Mouse (Mus musculus) activated CD4-positive, CD25-positive, alpha-beta regulatory T cell, adult 4 months (primary cell): Measurements from ENCODE around the gene Susd4. TPM values are rescaled to one million over a fixed set of nuclear protein-coding genes. Genes with fewer than 3 reads are reported as not detected.

Experiments
- ATAC-seq: one replicate; pipeline ENCODE4 v1.8.0; 2017
- polyA plus RNA-seq, 2 experiments: library from polyadenylated mRNA; unstranded; fragments of 100-300 nt; shearing (Covaris generic); gene quantifications; one replicate each; pipeline ENCODE4 v1.2.1; 2017

Susd4 gene
- under 1 TPM; 0.61 to 0.93 TPM for polyA plus RNA-seq

DNA sequence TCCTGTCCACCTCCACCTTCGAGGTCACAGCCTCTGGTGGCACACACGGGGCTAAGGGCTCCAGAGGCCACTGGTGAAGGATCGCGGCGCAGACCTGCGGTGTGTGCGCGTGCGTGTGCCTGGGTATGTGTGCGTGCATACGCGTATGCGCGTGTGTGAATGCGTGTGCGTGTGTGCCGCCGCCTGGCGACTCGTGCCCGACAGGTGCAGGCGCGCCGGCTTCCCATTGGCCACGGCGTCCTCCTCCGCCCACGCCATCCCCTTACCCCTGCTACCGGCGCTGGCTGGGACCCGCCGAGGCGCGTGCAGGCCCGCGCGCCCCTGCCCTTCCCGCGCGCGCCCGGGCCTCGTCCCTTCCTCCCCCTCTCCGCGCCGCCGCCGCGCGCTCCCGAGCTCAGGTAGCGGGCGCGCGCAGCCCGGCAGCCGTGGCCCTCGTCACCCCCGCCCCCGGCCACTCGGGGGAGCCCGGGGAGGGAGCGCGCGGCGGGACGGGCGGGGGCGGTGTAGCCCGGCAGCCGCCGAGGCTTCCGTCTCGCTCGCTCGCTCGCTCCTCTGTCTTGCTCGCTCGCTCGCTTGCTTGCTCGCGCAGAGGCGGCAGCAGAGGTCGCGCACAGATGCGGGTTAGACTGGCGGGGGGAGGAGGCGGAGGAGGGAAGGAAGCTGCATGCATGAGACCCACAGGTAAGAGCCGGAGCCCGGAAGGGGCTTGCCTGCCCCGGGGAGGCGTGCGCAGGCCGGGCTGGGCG is at the start of gene Susd4:
Gene Susd4 (plus strand): TSS at position 145 of the 746 bp plus-strand sequence.
- ATAC-seq, result peak; percentile 78

DNA sequence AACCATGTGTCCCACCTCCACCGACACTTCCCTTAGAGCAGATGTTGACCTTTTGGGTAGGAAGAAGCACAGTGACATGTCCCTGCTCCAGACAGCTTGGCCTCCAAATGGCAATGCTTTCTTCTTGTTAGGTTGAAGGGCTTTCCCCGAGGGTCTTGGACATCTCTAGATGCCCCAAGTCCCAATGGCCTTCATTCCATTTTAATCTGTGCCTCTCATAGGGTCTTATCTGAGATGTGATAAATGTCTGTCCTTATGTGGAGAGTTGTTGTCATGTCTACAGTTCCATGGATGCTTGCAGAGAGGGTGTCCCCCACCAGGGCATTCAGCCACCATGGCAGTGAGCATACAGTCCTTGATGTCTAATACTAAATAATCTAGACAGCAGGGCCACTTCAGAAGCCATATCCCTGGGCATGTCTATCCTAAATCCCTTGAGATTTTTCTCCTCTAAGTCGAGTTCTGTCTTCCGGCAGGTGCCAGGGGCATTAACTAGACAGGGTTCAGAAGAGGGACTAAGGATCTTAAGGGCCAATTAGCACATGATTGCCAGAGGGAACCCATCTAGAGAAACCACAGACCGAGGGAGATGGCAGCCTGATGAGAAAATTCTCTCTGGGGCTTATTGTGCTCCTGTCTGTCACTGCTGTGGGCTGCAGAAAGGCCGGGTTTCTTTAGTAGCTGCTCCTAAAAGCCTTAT is 49.3 kb upstream of the Susd4 start:
- no peak for ATAC-seq

DNA sequence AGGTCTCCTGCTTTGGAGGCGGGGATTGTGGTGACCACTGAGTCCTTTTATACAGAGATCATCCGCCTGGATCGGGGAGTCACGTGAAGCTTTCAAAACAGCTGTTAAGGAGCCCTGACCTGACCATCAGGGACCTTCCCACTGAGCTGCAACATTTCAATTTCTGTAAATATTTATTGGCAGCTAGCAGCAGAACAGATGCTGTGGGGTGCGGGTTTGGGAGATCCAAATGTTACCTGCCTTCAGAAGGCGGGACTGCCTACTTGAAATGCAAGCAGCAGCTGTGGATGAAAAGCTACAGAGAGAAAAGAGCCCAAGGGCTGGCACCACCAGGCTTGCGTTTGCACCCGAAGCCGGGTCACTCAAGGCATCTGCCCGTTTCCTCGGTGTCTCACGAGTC is 36.1 kb upstream of the Susd4 start:
- no peak for ATAC-seq

DNA sequence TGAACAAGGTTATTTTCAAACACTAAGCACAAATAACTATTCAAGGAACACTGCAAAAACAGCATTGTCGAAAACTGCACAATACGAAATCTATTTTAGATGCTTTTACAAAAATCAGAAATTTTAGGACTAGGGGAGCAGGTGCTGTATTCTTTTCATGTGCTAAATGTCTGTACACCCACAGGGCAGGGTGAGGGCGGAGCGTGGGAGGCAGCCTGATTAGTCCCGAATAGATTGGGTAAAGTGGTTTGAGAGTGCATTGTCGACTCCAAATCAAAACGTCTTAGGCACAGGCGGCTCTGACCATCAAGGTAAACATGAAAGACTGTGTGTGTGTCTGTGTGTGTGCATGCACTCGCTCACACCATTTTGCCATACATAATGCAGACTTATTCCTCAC is 34.7 kb upstream of the Susd4 start:
- ATAC-seq, result no peak

DNA sequence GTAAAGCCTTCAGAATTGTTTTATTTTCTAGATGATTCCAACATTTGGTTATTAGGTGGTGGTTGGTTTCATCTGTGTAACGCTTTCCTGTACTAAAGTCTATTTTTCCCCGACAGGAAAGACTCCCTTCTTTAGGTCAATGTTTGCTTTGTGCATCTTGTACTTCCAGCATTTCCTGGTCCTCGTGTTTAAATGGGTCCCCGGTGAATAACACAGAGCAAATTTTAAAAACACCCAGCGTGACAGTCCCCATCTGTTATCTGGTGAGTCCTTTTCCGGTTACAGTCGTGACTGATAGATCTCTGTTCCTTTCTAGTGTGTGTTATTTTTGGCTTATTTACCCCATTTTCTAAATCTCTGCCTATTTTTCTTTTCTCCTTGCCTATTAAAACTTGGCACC is 31.0 kb upstream of the Susd4 start:
- no peak for ATAC-seq

DNA sequence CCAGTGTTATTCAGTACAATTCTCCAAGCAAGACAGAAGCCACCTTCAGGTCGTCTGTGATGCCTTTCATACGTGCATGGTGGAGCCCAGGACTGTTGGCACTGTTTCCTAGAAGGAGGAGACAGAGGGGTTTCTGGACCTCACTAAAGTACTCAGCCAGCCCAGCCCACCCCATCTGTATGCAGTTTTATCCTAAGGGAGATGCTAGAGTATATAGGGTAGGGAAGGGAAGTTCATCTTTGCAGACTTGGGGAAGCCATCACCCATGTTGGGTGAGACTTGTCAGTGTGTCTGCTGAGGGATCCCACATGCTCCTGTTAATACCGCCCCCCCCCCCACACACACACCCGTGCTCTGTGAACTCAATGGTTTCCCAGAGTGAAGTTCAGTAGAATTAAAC is 27.8 kb upstream of the Susd4 start:
- ATAC-seq, result no peak

DNA sequence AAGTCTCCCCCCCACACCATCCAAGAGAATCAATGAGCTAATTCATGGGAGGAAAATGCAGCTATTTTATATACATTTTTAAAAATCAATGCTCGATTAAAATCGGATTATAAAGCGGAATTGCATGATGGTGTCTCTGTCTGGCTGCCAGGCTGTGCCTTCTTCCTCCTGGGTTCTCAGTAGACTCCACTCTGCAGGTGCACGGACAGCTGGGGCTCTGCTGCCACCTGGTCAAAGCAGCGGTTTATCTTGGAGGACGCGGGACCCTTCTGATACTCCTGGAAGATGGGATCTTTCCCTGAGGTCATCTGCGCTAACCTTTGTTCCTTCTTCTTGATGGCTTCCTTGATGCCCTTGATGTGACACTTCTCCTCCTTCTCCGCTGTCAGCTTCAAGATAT is 16.6 kb upstream of the Susd4 start:
- no peak for ATAC-seq

DNA sequence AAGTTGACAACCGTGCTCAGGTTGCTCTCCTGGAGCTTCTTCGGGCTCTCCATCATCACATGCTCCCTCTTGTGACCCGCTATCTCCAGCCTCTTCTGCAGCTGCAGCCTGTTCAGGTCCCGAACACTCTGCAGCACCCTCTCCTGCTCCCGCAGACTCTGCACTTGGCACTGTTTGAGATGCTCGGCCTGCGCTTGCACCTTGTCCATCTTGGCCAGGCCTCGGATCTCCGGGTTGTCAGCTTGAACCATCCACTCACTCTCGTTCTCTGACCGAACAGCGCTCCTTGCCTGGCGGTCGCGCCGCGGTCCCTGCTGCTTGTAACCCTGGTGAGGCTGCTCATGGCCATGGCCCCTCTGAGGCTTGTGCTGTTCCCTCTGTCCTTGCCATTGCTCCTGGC is 15.8 kb upstream of the Susd4 start:
- no peak for ATAC-seq

DNA sequence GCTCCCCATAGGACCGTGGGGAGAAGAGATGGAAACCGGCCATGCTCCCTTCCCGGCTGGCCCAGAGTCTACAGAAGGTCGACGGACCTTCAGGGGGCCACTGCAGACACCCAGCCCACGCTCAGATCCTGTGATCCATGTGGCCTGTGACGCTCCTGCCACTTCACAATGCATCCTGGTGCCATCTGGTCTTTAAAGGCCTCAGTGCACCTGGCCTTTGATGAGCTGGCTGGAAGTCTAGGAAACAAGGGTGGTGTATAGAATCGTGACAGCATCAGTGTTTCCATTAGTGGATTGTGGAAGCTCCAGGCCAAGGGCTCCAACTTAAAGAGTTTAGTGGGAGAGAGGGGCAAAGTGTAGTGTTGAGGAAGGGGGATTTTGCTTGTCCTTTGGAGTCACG is 14.6 kb upstream of the Susd4 start, which contains the start of gene Ccdc185:
Gene Ccdc185 (minus strand): TSS at position 101 of the 400 bp plus-strand sequence.
- no peak for ATAC-seq

DNA sequence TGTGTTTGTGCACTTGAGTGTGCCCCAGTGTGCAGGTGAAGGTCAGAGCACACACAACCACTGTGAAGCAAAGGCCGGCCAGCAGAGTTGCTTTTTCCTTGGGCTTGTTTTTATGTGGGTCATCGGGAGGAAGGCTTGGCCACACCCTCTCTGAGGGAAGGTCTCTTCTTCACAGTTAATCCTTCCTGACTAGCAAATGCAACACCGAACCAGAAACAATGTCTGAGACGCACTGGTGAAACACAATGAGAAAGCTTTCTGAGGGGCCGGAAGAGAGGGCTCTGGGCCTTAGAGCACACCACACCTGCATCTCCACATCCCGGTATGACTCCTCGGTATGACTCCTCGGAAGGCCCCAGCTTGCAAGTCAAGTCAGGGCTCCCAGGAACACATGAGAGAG is 12.4 kb upstream of the Susd4 start:
- no peak for ATAC-seq

DNA sequence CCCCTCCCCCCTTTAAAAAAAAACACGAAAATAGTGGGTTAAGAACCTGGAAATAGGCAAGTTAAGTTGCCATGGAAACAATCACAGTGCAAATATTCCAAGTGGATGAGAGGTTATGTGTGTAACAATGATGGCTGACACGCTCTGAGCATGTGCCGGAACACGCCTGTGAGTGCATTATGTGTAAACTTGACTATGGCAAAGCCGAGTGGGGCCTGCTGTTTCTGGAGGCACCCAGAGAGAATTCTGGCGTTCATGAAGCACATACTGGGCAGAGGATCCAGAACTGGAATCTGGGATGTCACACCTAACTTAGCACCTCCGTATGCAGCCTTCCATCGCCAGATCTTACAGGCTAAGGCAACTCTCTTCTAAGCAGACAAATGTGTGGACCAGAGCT is 10.0 kb upstream of the Susd4 start:
- ATAC-seq, result no peak

DNA sequence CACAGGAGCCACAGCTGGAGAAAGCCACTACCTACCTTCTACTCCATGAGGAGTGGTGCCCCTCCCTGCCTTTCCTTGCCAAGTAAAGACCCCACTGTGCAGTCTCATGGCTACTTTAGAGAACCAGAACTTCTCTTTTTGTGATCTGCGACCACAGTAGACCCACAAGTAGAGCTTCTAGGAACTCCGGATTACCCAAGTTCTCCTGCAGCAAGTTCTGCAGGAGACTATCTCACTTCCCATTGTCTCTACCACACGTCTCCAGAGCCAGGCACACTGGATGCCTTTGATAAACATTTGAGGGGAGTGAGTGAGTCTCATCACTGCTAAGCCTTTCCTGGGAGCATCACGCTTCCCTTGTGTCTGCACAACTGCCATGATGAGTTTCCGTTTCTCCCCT is 8.8 kb upstream of the Susd4 start:
- no peak for ATAC-seq

DNA sequence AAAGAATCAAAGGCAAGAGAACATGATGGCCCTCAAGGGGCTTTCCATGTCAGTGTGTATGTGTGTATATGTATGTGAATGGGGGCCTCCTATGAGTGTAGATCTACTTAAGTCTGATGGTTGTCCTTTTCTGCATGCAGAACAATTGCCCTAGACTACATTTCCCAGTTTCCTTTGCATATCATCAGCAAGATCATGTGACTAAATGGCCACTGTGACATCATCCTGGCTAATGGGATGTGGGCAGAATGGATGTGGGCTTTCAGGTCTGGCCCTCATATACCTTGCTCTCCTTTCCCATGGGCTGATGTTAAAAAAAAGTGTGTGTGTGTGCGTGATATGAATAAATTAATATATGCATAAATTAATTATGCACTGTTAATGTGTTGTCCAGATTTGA is 4.9 kb upstream of the Susd4 start:
- no peak for ATAC-seq

DNA sequence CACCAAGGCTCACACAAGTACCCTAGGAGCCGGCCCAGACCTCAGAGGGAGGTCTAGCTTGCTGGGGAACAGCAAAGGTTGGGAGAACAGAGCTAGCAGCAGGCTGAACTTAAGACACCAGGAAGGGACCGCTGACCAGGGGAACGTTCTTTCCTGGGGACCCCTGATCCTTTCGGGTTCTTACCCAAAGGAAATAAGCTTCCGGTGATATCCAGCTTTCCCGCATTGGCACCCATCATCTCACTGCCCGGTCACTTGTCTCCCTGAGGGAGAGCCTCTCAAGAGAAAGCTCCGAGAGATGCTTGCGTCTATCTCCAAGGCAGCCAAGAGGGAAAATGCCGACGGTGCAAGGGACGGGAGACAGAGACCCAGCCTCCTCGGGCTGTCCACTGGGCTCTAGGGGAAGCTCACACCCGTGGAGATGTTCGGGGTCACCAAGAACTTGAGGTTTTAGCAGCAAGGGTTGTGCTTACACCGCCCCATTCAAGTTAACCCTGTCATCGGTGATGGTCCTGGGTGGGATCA is 407 bp upstream of the Susd4 start:
- no peak for ATAC-seq

DNA sequence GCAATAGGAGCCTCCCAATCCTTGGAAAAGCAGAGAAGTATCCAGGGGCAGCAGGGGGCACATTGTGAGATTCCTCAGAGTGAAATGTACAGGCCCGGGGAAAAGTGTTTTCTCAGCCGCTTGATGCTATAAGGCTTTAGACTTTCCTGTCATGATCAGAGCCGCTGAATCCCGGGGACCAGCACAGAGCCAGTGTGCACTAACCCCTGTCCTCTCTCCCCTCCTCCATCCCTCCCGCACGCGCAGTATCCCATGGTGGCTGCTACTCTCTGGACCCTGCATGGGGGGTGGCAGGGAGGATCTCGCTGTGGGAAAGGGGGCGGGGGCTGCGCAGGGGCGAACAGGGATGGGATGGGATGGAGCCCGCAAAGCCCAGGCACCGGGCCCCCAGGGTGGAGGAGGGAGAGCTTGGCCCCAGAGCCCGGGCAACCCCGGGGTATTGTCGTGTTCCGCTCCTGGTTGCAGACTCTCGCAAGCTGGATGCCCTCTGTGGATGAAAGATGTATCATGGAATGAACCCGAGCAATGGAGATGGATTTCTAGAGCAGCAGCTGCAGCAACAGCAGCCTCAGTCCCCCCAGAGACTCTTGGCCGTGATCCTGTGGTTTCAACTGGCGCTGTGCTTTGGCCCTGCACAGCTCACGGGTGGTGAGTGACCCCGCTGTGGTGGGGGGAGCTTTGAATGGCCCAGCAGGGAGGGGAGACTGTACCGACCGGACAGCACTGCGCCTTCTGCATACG is 1.1 kb downstream of the Susd4 start:
- ATAC-seq, result no peak

DNA sequence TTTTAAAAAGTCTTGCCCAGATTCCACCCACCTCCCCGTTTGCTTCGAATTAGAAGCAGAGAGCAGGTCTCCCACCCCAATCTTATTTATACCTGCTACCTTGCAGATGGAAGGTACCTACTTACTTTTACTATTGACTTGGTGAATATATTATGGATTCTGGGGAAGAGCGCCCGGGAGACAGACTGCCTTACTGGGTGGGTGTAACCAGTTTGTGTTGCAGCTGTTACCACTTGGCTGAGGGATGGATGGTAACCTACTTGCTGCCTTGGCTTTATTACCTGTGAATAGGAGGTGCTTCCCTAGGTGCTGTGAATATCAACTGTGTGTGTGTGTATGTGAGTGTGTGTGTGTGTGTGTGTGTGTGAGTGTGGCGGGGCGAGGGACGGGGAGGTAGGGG is 11.9 kb downstream of the Susd4 start:
- no peak for ATAC-seq

DNA sequence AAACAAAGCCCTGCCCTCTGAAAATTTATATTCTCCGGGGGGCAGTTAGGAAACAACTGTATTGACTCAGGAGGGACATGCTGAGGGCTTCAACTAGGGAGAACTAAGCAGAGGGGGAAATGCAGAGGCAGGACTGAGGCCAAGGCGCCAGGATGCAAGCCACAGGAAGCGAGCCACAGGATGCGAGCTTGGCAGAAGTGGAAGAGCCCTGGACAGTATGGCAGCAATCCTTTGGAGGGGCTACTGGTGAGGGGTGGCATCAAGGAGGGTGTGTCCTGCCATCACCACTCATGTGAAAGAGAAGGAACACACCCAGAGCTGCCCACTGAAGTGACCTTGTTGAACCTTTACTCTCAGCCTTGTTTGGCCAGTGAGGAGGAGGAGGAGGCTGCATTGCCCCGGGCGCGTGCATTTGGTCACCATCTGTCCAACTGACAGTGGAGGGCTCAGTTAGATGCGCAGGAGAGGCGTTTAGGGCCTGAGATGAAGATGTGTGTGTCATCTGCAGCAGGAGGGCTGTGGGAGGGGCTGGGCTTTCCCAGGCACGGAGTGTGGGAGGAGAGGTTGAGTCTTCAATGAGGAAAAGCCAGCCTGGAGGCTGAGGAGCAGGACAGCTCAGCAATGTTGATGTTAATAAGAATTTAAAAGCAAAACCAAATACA is 13.2 kb downstream of the Susd4 start:
- no peak for ATAC-seq

DNA sequence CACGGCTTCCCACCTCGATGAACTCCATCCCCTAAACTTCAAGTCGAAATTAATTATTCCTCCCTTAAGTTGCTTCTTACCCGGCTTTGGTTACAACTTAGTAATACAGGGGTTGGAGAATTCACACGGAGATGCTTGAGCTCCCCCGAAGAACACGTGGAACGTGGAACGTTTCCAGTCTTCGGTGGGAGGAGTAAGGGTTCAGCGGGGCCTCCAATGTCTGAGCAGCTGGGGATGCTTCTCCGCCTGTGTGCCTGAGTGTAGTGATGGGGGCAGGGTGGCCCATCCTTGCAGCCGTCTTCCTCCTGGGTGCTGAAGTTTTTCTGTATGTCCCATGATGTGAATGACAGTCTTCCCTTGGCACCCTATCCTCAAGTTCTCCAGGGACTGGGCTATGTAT is 14.6 kb downstream of the Susd4 start:
- ATAC-seq, result no peak

DNA sequence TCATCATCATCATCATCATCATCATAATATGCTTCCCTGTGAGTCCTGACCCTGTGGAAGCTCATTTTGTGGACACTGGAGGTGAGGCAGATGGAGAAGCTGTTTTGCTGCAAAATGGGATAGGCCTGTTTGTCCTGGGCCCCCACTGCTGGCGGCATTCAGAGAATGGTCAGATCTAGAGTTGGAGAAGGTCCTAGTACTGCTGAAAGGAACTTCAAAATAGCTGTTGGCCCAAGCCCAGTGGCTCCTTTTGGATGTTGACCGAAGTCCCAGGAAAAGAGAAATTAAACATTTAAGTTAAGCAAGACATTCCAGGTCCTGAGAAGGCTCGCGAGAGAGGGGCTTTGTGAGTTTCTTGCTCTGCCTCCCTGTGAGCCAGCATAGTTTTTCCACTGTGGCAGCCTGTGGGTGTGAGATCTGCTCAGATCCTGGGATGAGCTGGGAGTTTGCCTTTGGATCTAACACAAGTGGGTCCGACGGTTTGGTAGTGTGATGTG is 15.4 kb downstream of the Susd4 start:
- no peak for ATAC-seq

DNA sequence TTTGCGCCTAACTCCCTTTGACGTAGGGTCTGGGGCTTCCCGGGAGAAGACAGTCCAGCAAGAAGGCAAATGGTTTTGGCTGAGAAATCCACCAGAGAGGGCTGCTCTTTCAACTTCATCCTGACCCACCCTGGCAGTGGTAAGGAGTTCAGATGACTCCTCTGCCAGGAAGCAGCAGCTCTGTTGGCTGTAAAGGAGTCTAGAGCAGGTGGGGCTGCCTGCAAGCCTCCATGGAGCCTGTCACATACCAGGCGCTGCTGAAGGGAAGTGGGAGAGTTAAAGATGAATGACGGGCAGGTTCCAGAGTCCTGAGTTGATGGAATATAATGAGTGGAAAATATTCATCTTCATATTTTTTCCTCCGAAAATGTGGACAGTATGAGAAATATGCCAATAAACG is 20.1 kb downstream of the Susd4 start:
- no peak for ATAC-seq

DNA sequence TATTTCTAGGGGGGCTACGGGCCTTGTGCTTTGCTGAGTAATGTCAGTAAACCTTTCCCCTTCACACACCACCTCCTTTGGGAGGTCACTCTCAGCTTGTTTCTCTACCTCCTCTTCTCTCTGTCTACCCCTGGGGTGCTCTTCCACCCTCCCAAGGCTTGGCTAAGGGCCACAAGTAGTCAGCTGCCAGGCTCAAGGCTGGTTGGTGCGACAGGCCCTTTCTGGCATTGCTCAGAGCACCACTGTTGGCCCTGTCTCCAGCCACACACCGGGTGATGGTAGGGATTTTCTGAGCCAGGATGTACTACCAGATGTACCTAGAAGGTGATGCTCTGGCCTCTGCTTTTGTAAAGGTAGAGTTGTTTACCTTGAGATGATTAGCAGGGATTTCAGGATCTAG is 21.1 kb downstream of the Susd4 start:
- no peak for ATAC-seq

DNA sequence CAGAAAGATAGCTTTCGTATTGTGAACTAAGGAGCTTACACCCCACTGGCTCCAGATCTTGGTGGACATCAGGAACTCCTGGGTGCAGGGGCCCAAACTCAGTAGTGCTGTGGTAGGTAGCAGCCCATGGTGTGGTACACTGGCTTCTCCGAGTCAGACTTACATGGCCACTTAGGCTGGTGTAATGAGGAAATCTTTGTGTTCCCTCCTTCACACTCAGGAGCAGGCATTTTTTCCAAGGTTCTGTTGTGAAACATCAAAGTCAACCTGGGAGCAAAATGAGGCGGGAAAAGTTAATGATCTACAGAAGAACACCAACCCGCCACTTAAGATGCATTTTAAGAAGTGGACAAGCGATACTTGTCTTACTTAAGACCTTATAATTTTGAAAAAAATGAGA is 21.8 kb downstream of the Susd4 start:
- ATAC-seq, result no peak

DNA sequence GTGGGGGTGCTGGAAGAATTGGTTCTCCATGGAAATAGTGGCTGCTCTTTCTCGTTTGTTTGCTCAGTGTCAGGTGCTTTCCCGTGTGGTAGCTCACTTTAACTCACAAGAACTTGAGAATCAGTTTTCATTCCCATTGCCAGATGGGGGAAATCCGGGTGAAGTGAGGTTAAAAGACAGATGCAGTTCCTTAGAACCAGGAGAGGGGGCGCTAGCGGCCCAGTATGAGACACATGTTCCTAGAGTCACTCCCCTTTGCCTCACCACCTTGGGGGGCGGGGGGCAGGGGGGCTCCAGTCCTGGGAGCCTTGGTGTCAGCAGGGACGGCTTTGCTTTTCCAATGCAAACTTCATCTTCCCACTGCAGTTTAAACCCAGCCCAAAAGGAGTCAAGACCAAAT is 23.4 kb downstream of the Susd4 start:
- ATAC-seq, result no peak
